Mouse (Mus musculus): ENCODE data around the gene Ldb3. TPM values are rescaled to one million over a fixed set of nuclear protein-coding genes. Genes with fewer than 3 reads are reported as not detected.

Ldb3 gene
- polyA plus RNA-seq, 1 experiment from 2014 or later: 1.9 TPM

- Histone ChIP-seq H3K9ac (replicated peaks) (no peak overlapping the region), H3K36me3 (no peaks in the 10 kb centered on the region), H3K27me3 (peaks cover 43% of the 10 kb centered on the region), H3K27ac (no peak overlapping the region), H3K9me3 (no peaks in the 10 kb centered on the region), H3K4me3 (replicated peaks) (peak overlapping the region; percentile 29), H3K4me1 (replicated peaks) (peaks cover 6% of the 10 kb centered on the region), H3K4me2 (peak overlapping the region; percentile 51)
- under 1% methylated on average over 13 of the region's 13 CpGs for WGBS
- ATAC-seq (ENCODE audit: insufficient number of reproducible peaks, insufficient read depth, low FRiP score, low TSS enrichment, low read depth): peak; percentile 28; the same call in 1 of the 2 replicates
Observed at GRCm38 (mm10) chr14:34615082-34615481, 26.6 kb upstream of the Ldb3 start.

- H3K27me3 ChIP-seq: peaks cover 43% of the 10 kb centered on the region
- H3K36me3 ChIP-seq: no peaks in the 10 kb centered on the region
- peak overlapping the region; percentile 29 for H3K4me3 ChIP-seq (replicated peaks)
- H3K4me1 ChIP-seq (replicated peaks): peaks cover 6% of the 10 kb centered on the region
- H3K27ac ChIP-seq: no peak overlapping the region
- no peak for ATAC-seq (ENCODE audit: insufficient number of reproducible peaks, insufficient read depth, low FRiP score, low TSS enrichment, low read depth)
- H3K9ac ChIP-seq (replicated peaks): no peak overlapping the region
- H3K9me3 ChIP-seq: no peaks in the 10 kb centered on the region
- WGBS: 7% methylated on average over 15 of the region's 15 CpGs
- peak overlapping the region; percentile 51 for H3K4me2 ChIP-seq
Observed at GRCm38 (mm10) chr14:34614551-34614950, 26.1 kb upstream of the Ldb3 start.

DNA sequence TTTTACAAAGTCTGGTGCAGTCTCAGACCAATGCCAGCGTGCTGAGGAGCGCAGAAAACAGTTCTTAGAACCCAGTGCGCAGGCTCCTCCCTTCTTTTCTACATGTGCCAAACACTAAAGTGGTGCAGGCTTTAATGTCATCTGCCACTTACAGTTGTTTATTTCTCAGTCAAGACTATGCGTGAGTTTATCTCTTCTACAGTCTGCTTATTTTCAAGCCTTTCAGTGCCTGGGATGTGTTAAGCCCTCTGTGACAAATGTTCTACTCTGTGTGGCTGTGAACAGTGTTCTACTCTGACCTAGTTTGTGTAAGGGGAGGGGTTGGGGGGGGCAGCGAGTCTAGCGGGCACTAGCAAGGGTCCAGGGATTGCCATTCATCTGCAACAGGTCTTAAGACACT is 25.0 kb upstream of the Ldb3 start:
- ATAC-seq (ENCODE audit: insufficient number of reproducible peaks, insufficient read depth, low FRiP score, low TSS enrichment, low read depth): no peak
- Histone ChIP-seq H3K4me2 (no peak overlapping the region), H3K9ac (replicated peaks) (no peak overlapping the region), H3K4me1 (replicated peaks) (peaks cover 6% of the 10 kb centered on the region), H3K9me3 (no peaks in the 10 kb centered on the region), H3K36me3 (no peaks in the 10 kb centered on the region), H3K27ac (no peak overlapping the region), H3K4me3 (replicated peaks) (no peak overlapping the region), H3K27me3 (peaks cover 37% of the 10 kb centered on the region)
- WGBS: 58% methylated on average over 6 of the region's 6 CpGs

DNA sequence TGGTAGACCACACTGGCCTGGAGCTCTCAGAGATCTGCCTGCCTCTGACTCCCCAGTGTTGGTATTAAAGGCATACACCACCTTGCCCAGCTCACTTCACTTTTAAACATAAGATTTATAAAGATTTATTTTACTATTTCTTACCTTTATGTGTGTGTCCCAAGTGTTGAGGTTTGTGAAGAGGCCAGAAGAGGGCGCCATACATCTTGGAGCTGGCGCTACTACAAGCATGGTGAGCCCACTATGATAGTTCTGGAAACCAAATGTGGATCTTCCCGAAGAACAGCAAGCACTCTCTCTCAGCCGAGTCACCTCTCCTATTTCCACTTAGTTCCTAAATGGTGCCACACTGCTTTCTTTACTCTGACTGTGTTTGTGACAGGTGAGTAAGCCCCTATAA is 23.7 kb upstream of the Ldb3 start:
- Histone ChIP-seq H3K27ac (no peak overlapping the region), H3K9ac (replicated peaks) (no peak overlapping the region), H3K4me1 (replicated peaks) (peaks cover 6% of the 10 kb centered on the region), H3K27me3 (peaks cover 42% of the 10 kb centered on the region), H3K36me3 (no peaks in the 10 kb centered on the region), H3K4me3 (replicated peaks) (no peak overlapping the region), H3K4me2 (no peak overlapping the region), H3K9me3 (no peaks in the 10 kb centered on the region)
- 42% methylated on average over 4 of the region's 4 CpGs for WGBS
- no peak for ATAC-seq (ENCODE audit: insufficient number of reproducible peaks, insufficient read depth, low FRiP score, low TSS enrichment, low read depth)

- no peak overlapping the region for H3K4me3 ChIP-seq (replicated peaks)
- H3K4me1 ChIP-seq (replicated peaks): peaks cover 6% of the 10 kb centered on the region
- no peaks in the 10 kb centered on the region for H3K36me3 ChIP-seq
- no peak overlapping the region for H3K27ac ChIP-seq
- no peaks in the 10 kb centered on the region for H3K9me3 ChIP-seq
- no peak for ATAC-seq (ENCODE audit: insufficient number of reproducible peaks, insufficient read depth, low FRiP score, low TSS enrichment, low read depth)
- H3K27me3 ChIP-seq: peaks cover 41% of the 10 kb centered on the region
- no peak overlapping the region for H3K9ac ChIP-seq (replicated peaks)
- 87% methylated on average over 4 of the region's 4 CpGs for WGBS
- no peak overlapping the region for H3K4me2 ChIP-seq
Observed at GRCm38 (mm10) chr14:34611591-34611990, 23.1 kb upstream of the Ldb3 start.

- H3K4me1 ChIP-seq (replicated peaks): no peaks in the 10 kb centered on the region
- no peaks in the 10 kb centered on the region for H3K9me3 ChIP-seq
- WGBS: 93% methylated on average over 7 of the region's 7 CpGs
- H3K27ac ChIP-seq: no peak overlapping the region
- no peak overlapping the region for H3K9ac ChIP-seq (replicated peaks)
- 0 out of 2 replicates have a peak, but pooled peaks cover 4% of the 10 kb centered on the region for H3K27me3 ChIP-seq
- ATAC-seq (ENCODE audit: insufficient number of reproducible peaks, insufficient read depth, low FRiP score, low TSS enrichment, low read depth): no peak
- H3K4me2 ChIP-seq: no peak overlapping the region
- H3K4me3 ChIP-seq (replicated peaks): no peak overlapping the region
- H3K36me3 ChIP-seq: no peaks in the 10 kb centered on the region
Observed at GRCm38 (mm10) chr14:34601910-34602309, 13.4 kb upstream of the Ldb3 start.

DNA sequence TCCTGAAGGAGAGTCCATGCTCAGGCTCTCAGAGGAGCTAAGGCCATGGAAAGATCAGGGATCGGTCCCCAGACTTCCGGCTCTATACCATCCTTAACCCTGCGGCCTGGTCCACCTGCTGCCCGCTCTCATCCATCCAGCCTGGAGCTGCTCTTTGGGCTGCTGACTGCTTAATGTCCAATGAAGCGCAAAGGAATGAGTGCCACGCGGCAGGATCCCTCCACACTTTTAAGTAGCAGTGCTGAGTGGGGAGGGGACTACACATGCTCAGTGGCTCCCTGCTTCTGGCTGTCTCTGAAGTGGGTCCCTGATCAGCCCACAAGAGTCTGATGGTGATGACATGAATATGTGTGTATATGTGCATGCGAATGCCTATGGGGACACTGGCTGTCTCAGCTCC is 11.5 kb upstream of the Ldb3 start, which contains the start of gene Opn4:
Gene Opn4, minus strand, starts transcription at position 202 of the 400 bp plus-strand sequence.
- no peak within 1 kb of the TSS for H3K4me3 ChIP-seq (replicated peaks)
- H3K27ac ChIP-seq: no peak within 1 kb of the TSS
- no peak within 1 kb of the TSS for H3K4me2 ChIP-seq
- no peaks in the 10 kb centered on the region for H3K4me1 ChIP-seq (replicated peaks)
- ATAC-seq (ENCODE audit: insufficient number of reproducible peaks, insufficient read depth, low FRiP score, low TSS enrichment, low read depth): no peak
- H3K9ac ChIP-seq (replicated peaks): no peak within 1 kb of the TSS
- no peaks in the 10 kb centered on the region for H3K36me3 ChIP-seq
- no peaks in the 10 kb centered on the region for H3K9me3 ChIP-seq
- 92% methylated on average over 8 of the region's 8 CpGs for WGBS
- H3K27me3 ChIP-seq: 0 out of 2 replicates have a peak, but pooled peaks cover 4% of the 10 kb centered on the region

GRCm38 (mm10) chr14:34595596-34596255 is 7.2 kb upstream of the Ldb3 start:
- Histone ChIP-seq H3K27me3 (0 out of 2 replicates have a peak, but pooled peaks cover 4% of the 10 kb centered on the region), H3K36me3 (no peaks in the 10 kb centered on the region), H3K4me1 (replicated peaks) (peaks cover 4% of the 10 kb centered on the region; the same call in 1 of the 2 replicates), H3K4me2 (no peak overlapping the region), H3K9ac (replicated peaks) (no peak overlapping the region), H3K9me3 (no peaks in the 10 kb centered on the region), H3K27ac (no peak overlapping the region), H3K4me3 (replicated peaks) (no peak overlapping the region)
- no peak for ATAC-seq (ENCODE audit: insufficient number of reproducible peaks, insufficient read depth, low FRiP score, low TSS enrichment, low read depth)
- WGBS: 78% methylated on average over 17 of the region's 17 CpGs

DNA sequence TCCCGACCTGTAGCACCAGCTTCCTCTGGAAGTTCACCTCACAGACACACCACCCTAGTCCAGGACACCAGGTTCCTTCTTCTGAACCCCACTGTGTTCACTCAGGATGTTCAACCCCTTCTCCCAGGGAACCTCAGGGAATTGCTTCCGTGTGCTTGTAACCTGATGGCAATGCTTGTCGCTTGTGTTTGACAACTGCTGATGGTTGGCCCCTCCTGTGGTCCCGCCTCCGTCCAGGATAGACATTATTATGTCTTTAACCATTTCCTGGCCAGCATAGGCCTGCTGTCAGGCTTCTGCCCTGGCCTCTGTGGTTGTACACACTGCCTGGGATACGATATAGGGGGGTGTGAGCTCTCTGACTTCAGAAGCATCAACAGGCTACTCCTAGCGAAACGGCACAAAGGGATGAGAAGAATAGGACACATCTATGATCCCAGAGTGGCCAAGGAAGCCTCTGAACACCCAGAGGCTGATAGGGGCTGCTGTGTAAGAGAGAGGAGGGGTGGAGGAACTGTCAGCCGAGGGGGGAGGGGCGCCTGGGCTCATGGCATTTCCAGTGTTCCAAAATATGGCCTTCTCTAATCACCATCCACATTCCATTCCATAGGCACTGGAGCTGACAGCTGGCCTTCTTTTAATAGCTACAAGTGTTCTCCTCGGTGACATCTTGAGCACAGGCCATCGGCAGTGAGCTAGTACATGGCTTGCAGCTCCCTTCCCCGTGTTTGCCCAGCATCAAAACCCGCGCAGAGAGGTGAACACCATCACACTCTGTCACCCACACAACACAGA is 3.5 kb upstream of the Ldb3 start:
- H3K4me2 ChIP-seq: no peak overlapping the region

GRCm38 (mm10) chr14:34590743-34591675 is 2.5 kb upstream of the Ldb3 start:
- H3K9me3 ChIP-seq: no peaks in the 10 kb centered on the region
- no peak overlapping the region for H3K4me2 ChIP-seq
- 64% methylated on average over 24 of the region's 24 CpGs for WGBS
- H3K4me3 ChIP-seq (replicated peaks): no peak overlapping the region
- peaks cover 4% of the 10 kb centered on the region; the same call in 1 of the 2 replicates for H3K4me1 ChIP-seq (replicated peaks)
- no peak for ATAC-seq (ENCODE audit: insufficient number of reproducible peaks, insufficient read depth, low FRiP score, low TSS enrichment, low read depth)
- H3K36me3 ChIP-seq: no peaks in the 10 kb centered on the region
- H3K9ac ChIP-seq (replicated peaks): no peak overlapping the region
- no peak overlapping the region for H3K27ac ChIP-seq
- no peaks in the 10 kb centered on the region for H3K27me3 ChIP-seq

More for the DNA sequence above, 3.5 kb upstream of the Ldb3 start:
- Histone ChIP-seq H3K9ac (replicated peaks) (no peak overlapping the region), H3K4me3 (replicated peaks) (no peak overlapping the region), H3K9me3 (no peaks in the 10 kb centered on the region), H3K36me3 (no peaks in the 10 kb centered on the region), H3K27ac (no peak overlapping the region), H3K4me1 (replicated peaks) (peaks cover 4% of the 10 kb centered on the region; the same call in 1 of the 2 replicates), H3K27me3 (no peaks in the 10 kb centered on the region)
- WGBS: 58% methylated on average over 15 of the region's 15 CpGs
- no peak for ATAC-seq (ENCODE audit: insufficient number of reproducible peaks, insufficient read depth, low FRiP score, low TSS enrichment, low read depth)
